In genomic region chr11:79681182-79681581, GRCm38 (mm10) we compare ENCODE assay signal across 15 mouse cellular contexts.
DNase-seq lines count a peak whose midpoint lies in the region; TF ChIP-seq lines count a peak whose summit lies in the region.
"Had no signal": no experiment of that assay in that cellular context is flagged by ENCODE, and none has a peak within 500 bp of the region (broad histone marks: within the 10 kb centered on the region; RNA-seq: fewer than 3 reads in every experiment).

No protein-coding gene starts in this region.

- DNase-seq in CH12.LX (ENCODE audit: extremely low read depth), result no peak
- DNase-seq in testis, postnatal 10 days (ENCODE audit: low spot score), result no peak
- DNase-seq: adrenal gland, adult 2 months; adrenal gland, adult 8-10 months; adrenal gland, postnatal 10 days; adrenal gland, postnatal 14 days; adrenal gland, postnatal 25 days; adrenal gland, postnatal 36 days; B cell, adult 2 months; cerebellum, adult 11 months; cerebellum, adult 18-20 months; cerebellum, adult 2 months; cerebellum, adult 8-10 months had no signal

- dilution Hi-C loops in CH12.LX (cut with MboI; ENCODE audit: extremely low pct_ligation_motif_present, extremely low pct_unique_long_range_greater_than_20kb, low sequenced_read_pairs), result no loop called here

- no peaks in the 10 kb centered on the region for H3K9me3 ChIP-seq in CH12.LX (replicated peaks; ENCODE audit: low read length)
- H3K9me3 ChIP-seq: G1E had no signal

- peaks cover 21 to 31% of the 10 kb centered on the region in 2 experiments for H3K36me3 ChIP-seq in CH12.LX (replicated peaks in 1 of 2; ENCODE audit: control insufficient read depth in 1 of 2, insufficient read depth in 1 of 2, low read length in 1 of 2)
- H3K36me3 ChIP-seq: G1E had no signal

- H3K4me1 ChIP-seq in CH12.LX (ENCODE audit: control insufficient read depth in 1 of 2, insufficient read depth in 2 of 2), result peaks cover 59 to 96% of the 10 kb centered on the region in 2 experiments

- H3K4me2 ChIP-seq in CH12.LX (ENCODE audit: insufficient read depth, low read depth, poor library complexity, severe bottlenecking), result peak overlapping the region; percentile 84

- peak overlapping the region; percentile 67 for H3K9ac ChIP-seq in CH12.LX (ENCODE audit: insufficient read depth, low read depth)

- H3K27me3 ChIP-seq in CH12.LX (replicated peaks), result no peaks in the 10 kb centered on the region
- H3K27me3 ChIP-seq: Patski had no signal

- in situ Hi-C loops in CH12.LX (cut with MboI; ENCODE audit: low pct_ligation_motif_present, low pct_unique_long_range_greater_than_20kb, low sequenced_read_pairs), result loop anchor here (5.0 kb wide), 1 partner anchor 59 kb away; no protein-coding TSS in a partner anchor

- no peak for TF ChIP-seq POLR2A in CH12.LX (IDR thresholded peaks at IDR 0.05; ENCODE audit: low read depth, low read length)

- H3K4me3 ChIP-seq in CH12.LX (replicated peaks in 1 of 3; ENCODE audit: low read depth in 2 of 3, low read length in 2 of 3, poor library complexity in 1 of 3), result peak overlapping the region; percentile 38 to 54 (median 53)

- TF ChIP-seq RAD21 in CH12.LX (IDR thresholded peaks at IDR 0.05; ENCODE audit: low read depth, low read length), result no peak

- no peak for TF ChIP-seq CTCF in CH12.LX (conservative IDR thresholded peaks at IDR 0.05 in 1 of 2, IDR thresholded peaks at IDR 0.05 in 1 of 2; ENCODE audit: low read depth in 2 of 2, low read length in 2 of 2)

- peaks cover 15% of the 10 kb centered on the region; the same call in 1 of the 2 replicates for H3K79me2 ChIP-seq in CH12.LX (replicated peaks; ENCODE audit: control insufficient read depth, extremely low read depth, insufficient read depth, poor library complexity, severe bottlenecking)

- peak overlapping the region; percentile 83 for H3K27ac ChIP-seq in CH12.LX (ENCODE audit: insufficient read depth, low read depth)

- TF ChIP-seq EP300 in CH12.LX (IDR thresholded peaks at IDR 0.05; ENCODE audit: low read length), result no peak

TF ChIP-seq in CH12.LX, 34 proteins besides CTCF, POLR2A, EP300 and RAD21:
- TF ChIP-seq TCF12 (IDR thresholded peaks at IDR 0.05; ENCODE audit: low read depth, low read length), result no peak
- TF ChIP-seq KAT2A (IDR thresholded peaks at IDR 0.05; ENCODE audit: insufficient replicate concordance, low read length), result no peak
- peak; percentile 82 for TF ChIP-seq MAX (IDR thresholded peaks at IDR 0.05; ENCODE audit: low read length)
- 0 out of 2 replicates have a peak, but pooled peaks have one; percentile 10 for TF ChIP-seq BHLHE40 (IDR thresholded peaks at IDR 0.05; ENCODE audit: low read depth, low read length)
- TF ChIP-seq MYC (IDR thresholded peaks at IDR 0.05; ENCODE audit: low read depth, low read length), result peak; percentile 87
- peak; percentile 52 for TF ChIP-seq MXI1 (IDR thresholded peaks at IDR 0.05; ENCODE audit: low read depth, low read length)
TF ChIP-seq in CH12.LX: peak in this region for 4.
